Mouse (Mus musculus) left cerebral cortex, adult 8-10 months (tissue): ENCODE data around the gene Nup210l. TPM values are rescaled to one million over a fixed set of nuclear protein-coding genes. Genes with fewer than 3 reads are reported as not detected.
A peak's percentile ranks its signal among the peaks of the same experiment; 100 is the strongest.
"Not testable (repeated sequence)": the region's sequence is repeated elsewhere in the genome, so short reads cannot be mapped to it uniquely, and the experiment has no call there.

Experiments
- DNase-seq, 2 experiments: peaks; one replicate each; pipeline ENCODE4 v3.0.0; 2022; ENCODE audit warnings: low spot score in 2 of 2
- total RNA-seq, 4 experiments: library from RNA; stranded (reverse); gene quantifications; 2 replicates each; pipeline ENCODE4 v1.2.4; 2022

Nup210l gene
- total RNA-seq, 4 experiments from 2014 or later = 0.21 to 0.35 (median 0.32) TPM

- no peak for DNase-seq
These were observed 9.5 kb upstream of the Nup210l start for GRCm38 (mm10) chr3:90094453-90094852.

GRCm38 (mm10) chr3:90097928-90098327 lies 6.0 kb upstream of the Nup210l start:
- no peak for DNase-seq

- no peak for DNase-seq
These were observed 2.9 kb upstream of the Nup210l start for GRCm38 (mm10) chr3:90101010-90101409.

DNA sequence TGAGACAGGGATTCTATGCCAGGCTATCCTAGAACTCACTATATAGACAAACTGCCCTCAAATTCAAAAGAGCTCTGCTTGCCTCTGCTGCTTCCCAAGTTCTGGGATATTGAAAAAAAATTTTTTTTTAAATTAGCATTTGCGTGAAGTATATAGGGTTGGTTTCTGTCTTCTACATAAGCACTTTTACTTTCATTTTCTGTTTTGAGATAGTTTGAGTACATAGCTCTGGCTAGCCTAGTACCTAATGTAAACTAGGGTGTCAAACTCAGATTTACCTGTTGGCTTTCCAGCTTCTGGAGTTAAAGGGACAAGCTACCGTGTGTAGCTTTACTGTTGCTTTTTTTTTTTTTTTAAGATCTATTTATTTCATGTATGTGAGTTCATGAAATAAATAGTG lies 2.3 kb upstream of the Nup210l start:
- no peak for DNase-seq

- no peak for DNase-seq
These were observed 1.7 kb upstream of the Nup210l start for GRCm38 (mm10) chr3:90102239-90102638.

DNA sequence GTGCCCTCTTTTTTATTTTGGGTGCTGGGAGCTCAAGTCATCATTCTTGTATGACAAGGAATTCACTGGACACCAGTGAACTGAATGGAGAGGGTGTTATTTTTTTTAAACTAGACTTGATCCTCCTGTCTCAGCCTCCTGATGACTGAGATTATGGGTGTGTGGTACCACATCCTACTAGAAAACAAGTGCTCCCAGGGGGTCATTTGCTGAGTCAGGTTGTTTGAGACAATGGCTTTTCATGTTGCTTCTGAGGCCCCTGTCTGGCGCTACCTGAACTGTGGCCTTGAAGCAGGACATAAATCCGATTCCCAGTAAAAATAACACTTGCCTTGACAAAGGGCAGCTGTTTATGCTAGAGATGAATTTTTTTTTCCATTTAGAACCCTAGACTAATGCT lies 756 bp upstream of the Nup210l start:
- DNase-seq = no peak

GRCm38 (mm10) chr3:90111706-90112105 lies 7.8 kb downstream of the Nup210l start:
- DNase-seq = no peak

DNA sequence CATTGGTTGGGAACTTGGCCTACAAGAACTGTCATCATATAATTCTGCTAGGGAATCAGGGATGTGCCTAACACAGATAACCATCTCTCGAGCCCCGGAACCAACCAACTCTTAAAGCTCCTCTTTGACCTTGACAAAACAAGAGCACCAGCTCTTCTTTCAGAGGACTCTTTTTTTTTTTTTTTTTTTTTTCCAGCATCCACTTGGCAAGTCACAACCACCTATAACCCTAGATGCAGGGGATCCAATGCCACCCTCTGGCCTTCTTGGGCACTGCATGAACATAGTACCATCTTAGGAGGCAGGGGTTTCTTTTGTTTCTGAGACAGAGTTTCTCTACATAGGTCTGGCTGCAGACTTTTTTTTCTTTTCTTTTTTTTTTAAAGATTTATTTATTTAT lies 10.4 kb downstream of the Nup210l start:
- DNase-seq = no peak

DNA sequence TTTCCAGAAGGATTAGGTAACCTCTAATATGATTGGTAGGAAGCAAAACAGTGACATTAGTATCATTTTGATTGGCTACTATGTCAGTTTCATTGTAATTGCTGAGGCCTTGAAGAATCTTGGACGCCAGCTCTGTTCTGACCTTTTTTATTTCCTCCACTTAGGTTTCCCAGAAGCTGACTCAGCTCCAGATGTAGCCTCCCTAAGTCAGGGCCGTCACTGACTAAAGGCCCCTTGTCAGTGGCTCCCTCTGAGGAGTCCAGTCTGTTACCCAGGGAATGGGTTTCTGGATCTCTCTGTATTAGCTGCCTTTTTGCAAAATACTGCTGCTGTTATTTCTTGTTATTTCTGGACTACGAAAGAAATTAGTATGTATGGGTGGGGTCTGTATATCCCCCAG lies 11.6 kb downstream of the Nup210l start:
- DNase-seq = no peak

DNA sequence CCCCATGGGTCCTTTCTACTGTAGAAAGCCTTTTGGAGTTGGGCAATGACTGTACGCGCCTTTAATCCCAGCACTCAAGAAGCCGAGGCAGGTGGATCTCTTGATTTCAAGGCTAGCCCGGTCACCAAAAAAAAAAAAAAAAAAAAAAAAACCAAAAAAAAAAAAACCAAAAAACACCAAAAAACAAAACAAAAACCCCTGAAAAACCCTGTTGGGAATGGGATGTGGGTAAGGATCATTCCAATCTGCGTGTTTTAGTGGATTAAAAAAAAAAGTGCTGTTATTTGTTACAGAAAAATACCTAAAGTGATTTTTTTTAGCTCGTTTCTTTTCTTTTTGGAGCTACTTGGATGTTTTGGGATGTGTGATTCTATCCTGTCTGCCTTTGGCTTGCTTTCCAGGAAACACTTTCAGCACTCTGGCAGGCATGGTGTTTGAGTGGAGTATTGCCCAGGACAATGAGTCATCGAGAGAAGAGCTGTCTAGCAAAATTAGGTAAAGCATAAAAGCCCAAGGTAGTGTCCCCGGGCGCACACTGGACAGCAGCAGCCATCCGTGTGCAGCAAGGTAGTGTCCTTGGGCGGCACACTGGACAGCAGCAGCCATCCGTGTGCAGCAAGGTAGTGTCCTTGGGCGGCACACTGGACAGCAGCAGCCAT lies 14.3 kb downstream of the Nup210l start:
- DNase-seq = peak in 1 of 2 experiments; percentile 80

DNA sequence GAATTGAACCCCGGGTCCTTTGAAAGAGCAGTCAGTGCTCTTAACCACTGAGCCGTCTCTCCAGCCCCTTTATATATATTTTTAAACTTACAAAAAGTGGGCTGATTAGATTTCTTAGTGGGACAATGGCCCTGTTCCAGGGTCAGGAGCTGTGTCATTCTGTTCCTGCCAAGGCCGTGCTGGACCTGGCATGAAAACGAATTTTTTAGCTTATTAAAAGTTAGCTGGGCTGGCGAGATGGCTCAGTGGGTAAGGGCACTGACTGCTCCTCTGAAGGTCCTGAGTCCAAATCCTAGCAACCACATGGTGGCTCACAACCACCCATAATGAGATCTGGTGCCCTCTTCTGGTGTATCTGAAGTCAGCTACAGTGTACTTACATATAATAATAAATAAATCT lies 18.1 kb downstream of the Nup210l start:
- DNase-seq = not testable (repeated sequence)

DNA sequence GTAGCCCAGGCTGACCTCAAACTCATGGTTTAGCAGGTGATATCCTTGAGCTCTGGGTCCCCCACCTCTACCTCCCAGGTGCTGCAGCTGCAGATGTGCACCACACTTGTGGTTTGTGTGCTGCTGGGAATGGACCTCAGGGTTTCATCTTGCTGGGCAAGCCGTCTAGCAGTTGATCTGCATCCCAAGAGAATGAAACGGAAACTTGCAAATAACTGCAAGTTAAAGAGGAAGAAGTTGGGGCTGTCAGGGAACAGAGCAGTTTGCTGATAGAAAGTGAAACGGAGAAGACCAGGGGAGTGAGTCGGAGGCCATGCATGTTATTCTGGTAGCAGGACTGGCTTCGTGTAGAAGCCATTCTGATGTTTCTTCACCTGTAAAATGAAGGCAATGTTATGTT lies 21.8 kb downstream of the Nup210l start:
- DNase-seq = no peak

- DNase-seq = peak in 1 of 2 experiments; percentile 28
These were observed 23.9 kb downstream of the Nup210l start for GRCm38 (mm10) chr3:90127881-90128280.

GRCm38 (mm10) chr3:90132745-90133144 lies 28.8 kb downstream of the Nup210l start:
- DNase-seq = no peak

DNA sequence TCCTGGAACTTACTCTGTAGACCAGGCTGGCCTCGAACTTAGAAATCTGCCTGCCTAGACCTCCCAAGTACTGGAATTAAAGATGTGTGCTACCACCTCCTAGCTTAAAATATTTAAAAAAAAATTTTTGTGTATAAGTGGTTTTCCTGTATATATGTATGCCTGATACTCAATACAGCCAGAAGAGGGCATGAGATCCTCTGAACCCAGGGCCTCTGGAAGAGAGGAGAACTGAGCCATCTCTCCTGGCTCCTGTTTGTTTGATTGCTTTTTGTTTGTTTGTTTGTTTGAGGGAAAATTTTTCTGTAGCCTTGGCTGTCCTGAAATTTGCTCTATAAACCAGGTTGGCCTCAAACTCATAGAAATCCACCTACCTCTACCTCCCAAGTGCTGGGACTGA lies 29.4 kb downstream of the Nup210l start:
- DNase-seq = no peak

DNA sequence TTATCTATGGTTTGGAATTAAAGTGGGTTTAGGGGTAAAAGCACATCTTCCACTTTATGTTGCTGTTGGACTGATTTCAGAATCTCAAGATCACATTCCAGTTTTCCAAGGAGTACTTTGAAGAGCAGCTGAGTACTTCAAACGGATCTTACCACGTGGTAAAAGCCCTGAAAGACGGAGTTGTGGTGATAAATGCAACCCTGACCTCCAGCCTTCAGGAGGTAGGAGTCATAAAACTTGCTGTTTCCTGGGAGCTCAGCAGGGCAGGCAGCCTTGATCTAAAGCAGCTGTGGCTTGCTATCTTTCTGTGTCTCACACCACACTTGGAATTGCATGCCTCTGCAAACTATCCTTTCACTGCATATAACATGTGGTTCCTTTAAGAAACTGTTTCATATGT lies 30.6 kb downstream of the Nup210l start:
- DNase-seq = no peak

DNA sequence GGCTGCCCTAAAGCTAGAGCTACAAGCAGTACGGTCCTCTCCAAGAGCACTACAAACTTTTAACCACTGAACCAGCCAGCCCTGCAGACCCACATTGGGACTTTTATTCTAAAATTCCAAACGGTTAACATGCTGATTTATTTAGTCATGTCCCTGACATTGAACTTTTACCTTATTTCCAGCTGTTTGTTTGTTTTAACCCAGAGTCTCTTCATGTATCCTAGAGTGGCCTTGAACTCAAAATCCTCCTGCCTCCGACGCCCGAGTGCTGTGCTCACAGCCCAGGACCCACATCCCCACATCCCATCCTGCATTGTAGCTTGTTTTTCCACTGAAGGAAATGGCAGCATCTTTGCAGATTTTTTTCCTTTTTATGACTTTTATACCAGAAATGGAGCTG lies 31.1 kb downstream of the Nup210l start:
- no peak for DNase-seq

GRCm38 (mm10) chr3:90136660-90137059 lies 32.7 kb downstream of the Nup210l start:
- no peak for DNase-seq

- DNase-seq = no peak
These were observed 33.7 kb downstream of the Nup210l start for GRCm38 (mm10) chr3:90137606-90138005.

DNA sequence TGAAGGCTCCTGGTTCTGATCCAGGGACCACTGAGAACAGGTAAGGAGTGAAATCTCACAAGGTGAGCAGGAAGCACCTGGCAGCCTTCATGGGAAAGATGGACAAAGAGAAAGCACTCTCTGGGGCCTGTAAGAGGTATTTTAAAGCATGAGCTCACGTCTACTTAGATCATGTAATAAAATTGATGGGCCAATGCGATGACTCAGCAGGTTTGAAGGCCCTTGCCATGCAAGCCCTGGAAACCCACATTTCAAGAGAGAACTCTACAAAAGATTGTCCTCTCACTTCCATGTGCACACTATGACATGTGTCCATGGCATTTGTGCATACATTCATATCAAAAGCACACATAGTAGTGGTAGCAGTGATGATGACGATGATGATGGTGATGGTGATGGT lies 36.0 kb downstream of the Nup210l start:
- no peak for DNase-seq

GRCm38 (mm10) chr3:90145461-90145860 lies 41.5 kb downstream of the Nup210l start:
- no peak for DNase-seq

DNA sequence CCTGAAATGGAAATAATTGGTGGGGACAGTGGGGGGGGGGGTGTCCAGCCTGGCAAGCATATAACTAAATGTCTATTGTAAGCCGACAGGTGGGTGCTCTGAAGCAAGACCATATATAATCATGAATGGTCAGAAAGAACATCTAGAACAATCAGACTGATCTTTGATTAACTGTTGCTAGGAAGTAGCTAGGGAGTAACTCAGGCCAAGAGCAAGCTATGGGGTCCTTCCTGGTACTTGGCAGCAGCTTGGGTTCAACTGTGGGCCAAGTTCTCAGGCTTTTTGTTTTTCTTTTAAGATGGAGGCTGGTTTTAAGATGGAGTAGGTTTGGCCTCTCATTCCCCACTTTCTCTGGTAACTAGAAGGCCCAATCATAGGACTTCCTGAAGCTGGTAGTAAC lies 42.7 kb downstream of the Nup210l start:
- no peak for DNase-seq

DNA sequence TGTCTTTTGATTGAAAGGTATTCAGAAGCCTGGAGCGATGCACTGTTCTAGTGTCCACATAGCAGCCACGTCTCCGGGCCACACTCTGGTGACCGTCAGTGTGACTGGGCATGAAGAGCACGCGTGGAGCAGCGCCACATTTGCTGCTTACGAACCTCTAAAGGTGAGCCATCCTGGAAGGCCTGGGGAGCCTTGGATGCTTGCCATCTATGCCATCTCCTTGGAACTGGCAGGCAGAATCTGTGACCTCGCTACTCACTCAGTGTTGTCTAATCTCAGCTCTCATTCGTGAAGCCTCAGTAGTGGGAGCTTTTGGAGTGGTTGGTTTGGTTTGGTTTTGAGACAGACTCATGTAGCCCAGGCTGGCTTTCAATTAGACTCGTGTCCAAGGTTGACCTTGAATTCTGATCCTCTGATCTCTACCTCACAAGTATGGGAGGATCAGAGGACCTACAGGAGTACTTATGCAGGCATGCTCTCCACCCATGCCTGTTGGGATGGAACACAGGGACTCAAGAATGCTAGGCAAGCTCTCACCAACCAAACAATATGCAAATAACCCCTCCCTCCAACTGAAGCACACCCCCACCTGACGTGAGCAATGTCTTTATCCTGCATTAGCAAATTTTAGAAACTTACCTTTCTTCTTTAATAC lies 47.3 kb downstream of the Nup210l start:
- no peak for DNase-seq
